Mouse (Mus musculus) lung, postnatal 0 days (tissue): ENCODE data around the gene Mbl1.

Experiments
- CTCF ChIP-seq: IDR thresholded peaks from 2 replicates; pipeline ENCODE4 v1.5.1; 2016; ENCODE audit warnings: antibody characterized with exemption, mild to moderate bottlenecking
- EP300 ChIP-seq: IDR thresholded peaks from 2 replicates; pipeline ENCODE4 v1.6.1; 2016; ENCODE audit warnings: antibody characterized with exemption, mild to moderate bottlenecking, control low read depth

DNA sequence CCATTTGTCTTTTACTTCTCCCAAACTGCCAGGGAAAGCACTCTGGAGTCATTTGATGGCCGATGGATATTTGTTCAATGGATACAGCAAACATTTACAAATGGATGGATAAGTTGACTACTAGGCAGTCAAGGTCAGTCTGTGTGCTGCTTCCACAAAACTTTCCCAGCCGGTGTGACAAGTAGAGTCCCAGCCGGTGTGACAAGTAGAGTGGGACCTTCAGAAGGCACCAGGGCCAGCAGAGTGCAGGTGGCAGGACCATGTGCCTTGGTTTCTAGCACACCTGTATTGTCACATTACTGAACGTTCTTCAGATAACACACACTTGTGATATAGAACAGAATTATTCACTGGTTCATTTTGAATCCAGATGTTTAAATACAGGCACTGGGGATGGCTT, 8.8 kb downstream of the Mbl1 start:
- TF ChIP-seq CTCF (no peak), EP300 (no peak)
